Mouse (Mus musculus) activated CD4-positive, CD25-positive, alpha-beta regulatory T cell (primary cell): ENCODE results near the gene Marcks. TPM values are rescaled to one million over a fixed set of nuclear protein-coding genes. Genes with fewer than 3 reads are reported as not detected.

Source experiments
- polyA plus RNA-seq, 2 experiments: library from polyadenylated mRNA; unstranded; fragments of 100-300 nt; shearing (Covaris generic); gene quantifications; one replicate each; pipeline ENCODE4 v1.2.1; 2017

The Marcks gene
- 1 to 10 TPM; 6.2 to 8.0 TPM for polyA plus RNA-seq

GRCm38 (mm10) chr10:37138778-37139442 is at the start of gene Marcks:
Marcks (minus strand) TSS chr10:37138920.

Other genes with a start within 250 kb of the Marcks start
- gene Hdac2, start 164.4 kb downstream of the Marcks start, polyA plus RNA-seq = 100 to 1,000 TPM in 1 of 2 experiments, 10 to 100 TPM in 1; 85.9 to 106 TPM